Mouse (Mus musculus) midbrain, embryonic 16.5 days (tissue): Measurements from ENCODE around the gene S100a9. TPM values are rescaled to one million over a fixed set of nuclear protein-coding genes. Genes with fewer than 3 reads are reported as not detected.

Experiments
- ATAC-seq: fragments of 200-750 bp; cut with Nextera tagmentation; 2 replicates; pipeline ENCODE4 v1.8.0; 2017; ENCODE audit warnings: moderate TSS enrichment
- H3K27ac ChIP-seq: fragments of 300-500 bp; sonication (generic); 2 replicates; pipeline ENCODE4 v1.5.1; 2014; ENCODE audit warnings: mild to moderate bottlenecking, low read length, mixed read lengths
- H3K27me3 ChIP-seq: fragments of 300-500 bp; sonication (generic); 2 replicates; pipeline ENCODE4 v1.6.1; 2014; ENCODE audit warnings: low read depth, low read length, mixed read lengths; ENCODE audit not compliant: control insufficient read depth, insufficient read depth
- H3K36me3 ChIP-seq: fragments of 300-500 bp; sonication (generic); 2 replicates; pipeline ENCODE4 v1.6.1; 2014; ENCODE audit warnings: mild to moderate bottlenecking, low read length, moderate library complexity, mixed read lengths; ENCODE audit not compliant: control insufficient read depth, insufficient read depth
- H3K4me1 ChIP-seq: fragments of 300-500 bp; sonication (generic); 2 replicates; pipeline ENCODE4 v1.6.1; 2014; ENCODE audit warnings: mild to moderate bottlenecking, low read length, mixed read lengths; ENCODE audit not compliant: control insufficient read depth, insufficient read depth
- H3K4me2 ChIP-seq: fragments of 300-500 bp; sonication (generic); 2 replicates; pipeline ENCODE4 v1.6.1; 2014; ENCODE audit warnings: mild to moderate bottlenecking, low read length, mixed read lengths
- H3K4me3 ChIP-seq: fragments of 300-500 bp; sonication (generic); 2 replicates; pipeline ENCODE4 v1.5.1; 2014; ENCODE audit warnings: low read depth, mild to moderate bottlenecking, low read length, moderate library complexity, mixed read lengths
- H3K9ac ChIP-seq: fragments of 300-500 bp; sonication (generic); 2 replicates; pipeline ENCODE4 v1.6.1; 2014; ENCODE audit warnings: low read depth, low read length, mixed read lengths
- H3K9me3 ChIP-seq: fragments of 300-500 bp; sonication (generic); replicated peaks from 2 replicates; pipeline ENCODE4 v1.6.1; 2014; ENCODE audit warnings: mild to moderate bottlenecking, low read length, mixed read lengths; ENCODE audit not compliant: control insufficient read depth, poor library complexity, severe bottlenecking
- WGBS: fragments of 180-500 bp; shearing (Covaris S2); extraction: QIAGEN DNeasy Blood & Tissue Kit; methylation state at CpG from one replicate; pipeline ENCODE4 v1.1.7; 2014; 5-methylcytosine and 5-hydroxymethylcytosine counted together
- polyA plus RNA-seq: library from polyadenylated mRNA; unstranded; fragments of >200 nt; fragmentation: Nextera tagmentation; extraction: Ambion mirVana; gene quantifications from 2 replicates; pipeline ENCODE4 v1.2.1, GENCODE M21; 2015

S100a9 gene
- polyA plus RNA-seq, 1 experiment from 2014 or later: 4.6 TPM

GRCm38 (mm10) chr3:90644220-90644619, 51.3 kb downstream of the S100a9 start:
- ATAC-seq: no peak
- WGBS: 53% methylated on average over 3 of the region's 3 CpGs
- H3K27ac ChIP-seq: no peak overlapping the region
- H3K4me3 ChIP-seq: no peak overlapping the region
- H3K4me2 ChIP-seq: no peak overlapping the region
- H3K9me3 ChIP-seq: no peaks in the 10 kb centered on the region
- no peaks in the 10 kb centered on the region for H3K4me1 ChIP-seq
- H3K9ac ChIP-seq: no peak overlapping the region
- H3K27me3 ChIP-seq: no peaks in the 10 kb centered on the region
- H3K36me3 ChIP-seq: no peaks in the 10 kb centered on the region

Other genes with a start within 250 kb of the S100a9 start
- gene Npr1, start 229.9 kb downstream of the S100a9 start, polyA plus RNA-seq: 1.9 TPM in 2 replicates
- gene Ilf2, start 219.6 kb downstream of the S100a9 start, polyA plus RNA-seq: 260 and 272 TPM in 2 replicates
- 85.1 and 86.6 TPM in 2 replicates for gene Snapin, start 204.7 kb downstream of the S100a9 start, polyA plus RNA-seq
- gene Chtop, start 186.2 kb downstream of the S100a9 start, polyA plus RNA-seq: 167 and 181 TPM in 2 replicates
- 12.4 and 19.5 TPM in 2 replicates for gene S100a1, start 181.3 kb downstream of the S100a9 start, polyA plus RNA-seq
- 7.6 and 8.9 TPM in 2 replicates for gene S100a13, start 181.3 kb downstream of the S100a9 start, polyA plus RNA-seq
- gene S100a14, start 168.9 kb downstream of the S100a9 start, polyA plus RNA-seq: not detected in 2 replicates
- gene S100a16, start 158.5 kb downstream of the S100a9 start, polyA plus RNA-seq: 34.4 and 36.5 TPM in 2 replicates
- gene S100a3, start 135.1 kb downstream of the S100a9 start, polyA plus RNA-seq: 0.16 TPM in 1 of 2 replicates, not detected in the other
- gene S100a2, start 105.5 kb downstream of the S100a9 start, polyA plus RNA-seq: not detected in 2 replicates
- gene Gm42674, start 93.8 kb downstream of the S100a9 start, polyA plus RNA-seq: 0.65 TPM in 1 of 2 replicates, not detected in the other
- 0.53 TPM in 1 of 2 replicates, not detected in the other for gene S100a4, start 92.0 kb downstream of the S100a9 start, polyA plus RNA-seq
- gene S100a5, start 87.2 kb downstream of the S100a9 start, polyA plus RNA-seq: not detected in 2 replicates
- 19.3 and 19.4 TPM in 2 replicates for gene S100a6, start 82.8 kb downstream of the S100a9 start, polyA plus RNA-seq
- gene S100a7a, start 41.7 kb downstream of the S100a9 start, polyA plus RNA-seq: 0.21 TPM in 1 of 2 replicates, not detected in the other
- gene S100a8, start 26.7 kb downstream of the S100a9 start, polyA plus RNA-seq: 4.1 and 5.6 TPM in 2 replicates
- not detected in 2 replicates for gene Pglyrp4, start 31.2 kb upstream of the S100a9 start, polyA plus RNA-seq
- gene Gm5849, start 82.2 kb upstream of the S100a9 start, polyA plus RNA-seq: not detected in 2 replicates